Mouse (Mus musculus): ENCODE data around the gene Gm37240.

Gm37240 gene

DNA sequence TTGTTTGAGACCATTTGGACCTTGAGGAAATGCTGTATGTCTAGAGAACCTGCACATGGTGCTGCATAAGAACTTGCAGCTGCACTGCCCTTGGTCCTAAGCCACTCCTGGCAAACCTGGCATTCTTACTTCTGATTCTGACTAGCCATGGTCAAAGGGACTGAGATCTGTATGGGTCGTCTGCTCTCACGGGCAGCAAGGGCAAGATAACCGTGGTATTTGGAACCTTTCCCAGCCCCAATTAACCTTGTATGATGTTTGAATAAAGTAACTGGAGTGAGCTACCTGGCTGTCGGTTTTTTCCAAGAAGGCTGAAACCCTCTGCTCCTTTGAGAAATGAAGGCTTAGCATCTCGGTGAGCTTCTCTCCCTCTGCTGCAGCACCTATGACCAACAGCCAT, 8.4 kb downstream of the Gm37240 start:
- DNase-seq (ENCODE audit: extremely low spot score) = no peak

DNA sequence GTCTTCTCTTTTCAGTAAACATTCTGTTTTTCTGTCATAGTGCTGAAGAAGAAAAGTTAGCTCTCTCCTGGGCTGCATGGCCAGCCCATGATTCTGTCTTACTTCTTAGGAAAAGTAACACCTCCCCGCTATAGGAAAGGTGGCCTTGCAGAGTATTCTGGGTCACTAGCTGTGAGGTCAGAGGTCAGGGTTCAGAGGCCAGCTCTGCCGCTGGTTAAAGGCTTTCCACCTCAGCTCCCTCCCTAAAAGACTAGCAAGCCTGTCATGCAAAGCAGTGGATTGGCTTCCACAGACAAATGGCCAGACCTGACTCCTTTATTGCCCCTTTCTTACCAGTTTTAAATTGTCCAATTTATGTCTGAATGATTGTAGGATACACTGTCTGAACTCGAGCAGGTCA, 23.3 kb downstream of the Gm37240 start:
- DNase-seq (ENCODE audit: extremely low spot score) = peak; percentile 38

DNA sequence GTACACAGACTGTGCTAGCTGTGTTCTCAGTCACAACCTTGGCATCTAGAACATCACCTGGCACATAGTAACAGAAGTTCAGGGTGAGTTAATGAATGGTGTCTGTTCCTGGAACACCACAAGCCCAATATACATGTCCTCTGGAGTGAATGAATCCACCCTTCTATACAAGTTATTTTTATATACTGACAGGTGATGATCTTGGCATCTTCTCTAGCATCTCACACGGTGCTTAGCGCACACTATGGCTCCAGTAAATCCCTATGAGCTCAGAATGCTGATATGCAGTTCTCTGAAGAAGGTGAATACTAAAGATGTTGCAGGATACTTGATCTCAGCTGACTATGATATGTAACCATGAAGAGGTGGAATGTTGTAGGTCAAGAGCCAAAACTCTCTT, 24.4 kb downstream of the Gm37240 start:
- DNase-seq (ENCODE audit: extremely low spot score) = no peak

DNA sequence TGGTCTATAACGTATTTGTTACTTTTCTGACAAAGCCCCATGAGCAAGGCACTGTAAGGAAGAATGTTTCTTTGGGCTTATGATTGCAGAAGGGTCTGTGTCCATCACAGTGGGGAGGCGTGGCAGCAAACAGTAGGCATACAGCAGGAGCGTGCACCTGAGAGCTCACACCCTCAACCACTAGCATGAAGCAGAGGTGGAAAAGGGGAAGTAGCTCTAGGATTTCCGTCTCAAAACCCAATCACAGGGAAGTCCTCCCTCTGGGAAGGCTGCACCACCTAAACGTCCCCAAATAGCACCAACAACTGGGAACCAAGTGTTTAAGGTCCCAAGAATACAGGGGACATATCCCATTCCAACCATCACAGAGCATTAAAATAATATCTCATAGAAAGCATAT, 26.3 kb downstream of the Gm37240 start:
- DNase-seq (ENCODE audit: extremely low spot score) = no peak

DNA sequence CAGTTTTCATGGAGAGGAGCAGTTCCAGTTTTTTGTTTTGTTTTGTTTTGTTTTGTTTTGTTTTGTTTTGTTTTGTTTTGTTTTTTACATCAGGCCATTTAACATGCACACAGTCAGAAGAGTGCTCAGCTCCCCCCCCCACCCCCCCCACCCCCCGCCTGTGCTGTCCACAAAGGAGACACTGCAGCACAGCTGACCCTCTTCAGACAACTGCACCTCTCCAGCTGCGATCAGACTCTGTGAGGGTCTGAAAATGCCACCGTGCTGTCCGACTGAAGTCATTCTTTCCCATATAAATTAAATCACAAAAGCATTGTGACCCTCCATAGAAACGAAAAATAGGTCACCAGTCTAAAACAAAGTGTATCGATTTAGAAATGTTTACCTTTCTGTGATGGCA, 28.0 kb downstream of the Gm37240 start:
- DNase-seq (ENCODE audit: extremely low spot score) = no peak

DNA sequence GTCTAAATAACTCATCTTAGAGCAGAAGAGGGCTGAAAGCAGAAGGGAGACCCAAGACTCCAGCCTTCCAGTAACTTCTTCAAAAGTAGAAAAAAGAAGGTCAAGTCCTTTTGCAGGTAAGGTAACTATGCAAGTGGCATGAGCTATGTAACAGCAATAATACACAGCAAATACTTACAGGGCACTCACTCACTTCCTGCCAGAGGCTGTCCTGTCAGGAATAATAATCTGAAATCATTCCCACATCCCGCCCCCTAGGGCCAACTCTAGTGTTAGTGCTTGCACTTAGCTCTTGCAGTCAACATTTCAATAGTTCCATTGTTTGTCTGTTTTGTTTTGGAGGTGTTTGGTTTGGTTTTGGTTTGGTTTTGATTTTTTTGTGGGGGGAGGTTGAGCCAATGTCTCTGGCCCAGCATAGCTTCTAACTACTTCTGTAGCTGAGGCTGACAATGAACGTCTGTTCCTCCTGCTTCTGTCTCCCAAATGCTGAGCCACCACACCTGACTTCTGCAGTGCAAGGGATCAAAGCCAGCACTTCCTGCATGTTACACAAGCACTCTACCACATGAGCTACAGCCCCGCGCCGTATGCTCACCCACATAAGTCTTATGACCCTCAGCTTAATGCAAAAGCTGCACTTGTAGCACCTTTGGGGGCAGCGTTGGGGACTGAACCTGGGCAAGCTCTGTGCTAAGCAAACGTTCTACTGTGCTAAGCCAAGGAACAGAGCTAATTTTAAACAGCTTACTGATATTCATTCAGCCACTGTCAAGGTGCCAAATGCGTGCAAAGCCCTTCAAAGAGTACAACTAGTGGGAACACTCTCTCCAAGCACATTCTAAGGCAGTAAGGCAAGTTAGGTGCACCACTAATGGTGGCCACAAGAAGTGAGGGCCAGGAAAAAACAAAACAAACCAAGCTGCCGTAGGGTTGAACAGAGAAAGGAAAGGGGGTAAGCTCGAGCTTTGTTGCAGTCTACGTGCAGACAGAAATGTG, 28.9 kb downstream of the Gm37240 start:
- DNase-seq (ENCODE audit: extremely low spot score) = no peak

DNA sequence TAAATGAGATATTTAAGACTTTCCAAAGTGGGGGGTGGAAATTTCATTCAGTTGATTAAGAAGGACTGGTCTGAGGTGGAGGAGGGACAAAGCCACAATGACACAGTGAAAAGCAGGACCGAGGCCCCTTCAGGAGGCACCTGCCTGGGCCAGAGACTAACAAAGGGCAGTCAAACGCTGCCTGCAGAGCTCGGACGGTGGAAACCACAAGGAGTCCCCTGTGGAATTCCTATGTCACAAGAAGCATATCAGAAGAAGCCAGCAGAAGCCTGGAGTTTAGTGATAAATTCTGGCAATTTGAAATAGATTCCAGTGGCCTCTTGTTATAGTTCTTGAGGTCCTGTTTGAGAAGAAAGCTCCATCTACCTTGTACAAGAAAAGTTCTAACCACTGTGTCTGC, 30.2 kb downstream of the Gm37240 start:
- DNase-seq (ENCODE audit: extremely low spot score) = no peak

DNA sequence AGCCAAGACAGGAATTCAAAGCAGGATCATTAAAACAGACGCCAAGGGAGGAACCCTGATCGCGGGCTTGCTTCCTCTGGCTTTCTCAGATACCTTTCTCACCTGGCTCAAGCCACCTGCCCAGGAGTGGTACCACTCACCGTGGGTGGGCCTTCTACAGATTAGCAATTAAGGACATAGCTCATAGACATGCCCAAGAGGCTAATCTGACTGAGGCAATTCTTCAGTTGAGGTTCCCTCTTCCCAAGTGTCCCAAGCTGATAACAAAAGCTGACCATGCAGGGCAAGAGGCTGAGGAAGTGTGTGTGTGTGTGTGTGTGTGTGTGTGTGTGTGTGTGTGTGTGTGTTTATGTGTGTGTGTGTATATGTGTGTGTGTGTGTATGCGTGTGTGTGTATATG, 31.4 kb downstream of the Gm37240 start:
- no peak for DNase-seq (ENCODE audit: extremely low spot score)

DNA sequence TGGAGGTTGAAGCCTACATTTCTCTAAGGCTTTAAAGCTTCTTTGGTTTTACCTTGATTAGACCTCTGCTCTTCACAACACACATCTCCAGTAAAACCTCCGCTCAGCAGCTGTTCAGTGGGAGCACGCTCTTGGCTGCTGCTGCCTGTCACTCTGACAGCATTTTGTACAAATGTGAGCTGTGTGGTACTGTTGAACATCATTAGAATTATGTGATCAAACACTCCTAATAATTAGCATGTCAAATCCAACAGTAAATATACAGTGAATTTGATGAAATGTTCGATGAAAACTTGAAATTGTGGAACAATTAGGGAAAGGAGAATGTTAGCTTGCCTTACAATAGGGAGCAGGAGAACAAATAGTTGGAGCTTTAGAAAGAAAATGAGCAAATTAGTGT, 32.3 kb downstream of the Gm37240 start:
- DNase-seq (ENCODE audit: extremely low spot score) = no peak

DNA sequence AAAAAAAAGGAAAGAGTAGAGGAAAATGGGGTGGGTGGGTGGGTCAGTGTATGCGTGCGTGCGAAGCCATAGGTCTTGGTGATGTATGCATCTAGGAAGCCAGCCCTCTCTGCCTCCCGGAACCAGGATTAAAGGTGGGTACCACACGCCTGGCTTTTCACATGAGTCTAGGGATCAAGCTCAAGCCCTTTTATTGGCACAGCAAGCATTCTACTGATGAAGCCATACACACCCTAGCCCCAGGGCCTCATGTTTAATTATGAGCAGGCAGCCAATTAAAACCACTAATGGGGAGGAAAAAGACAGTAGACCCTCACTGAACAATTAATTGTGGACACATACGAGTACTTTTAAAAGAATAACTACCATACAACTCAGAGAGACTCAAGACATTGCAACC, 33.2 kb downstream of the Gm37240 start:
- no peak for DNase-seq (ENCODE audit: extremely low spot score)

DNA sequence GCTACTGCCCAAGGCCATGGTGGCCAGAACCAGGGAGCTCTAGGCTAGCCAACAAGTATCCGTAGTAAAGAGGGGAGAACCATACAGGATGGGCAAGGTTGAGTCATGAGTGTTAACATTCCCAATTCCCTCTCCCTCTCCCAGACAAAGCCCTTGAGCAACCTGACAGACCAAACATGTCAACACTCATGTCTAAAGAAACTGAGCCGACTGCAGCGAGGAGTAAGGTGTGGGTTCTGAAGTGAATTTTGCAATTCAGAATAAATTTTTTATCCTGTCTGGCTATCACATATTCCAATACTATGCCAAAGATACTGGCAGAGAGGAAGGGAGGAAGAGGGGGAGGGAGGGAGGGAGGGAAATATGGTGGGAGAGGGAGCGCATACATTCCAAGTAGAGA, 33.6 kb downstream of the Gm37240 start:
- no peak for DNase-seq (ENCODE audit: extremely low spot score)

DNA sequence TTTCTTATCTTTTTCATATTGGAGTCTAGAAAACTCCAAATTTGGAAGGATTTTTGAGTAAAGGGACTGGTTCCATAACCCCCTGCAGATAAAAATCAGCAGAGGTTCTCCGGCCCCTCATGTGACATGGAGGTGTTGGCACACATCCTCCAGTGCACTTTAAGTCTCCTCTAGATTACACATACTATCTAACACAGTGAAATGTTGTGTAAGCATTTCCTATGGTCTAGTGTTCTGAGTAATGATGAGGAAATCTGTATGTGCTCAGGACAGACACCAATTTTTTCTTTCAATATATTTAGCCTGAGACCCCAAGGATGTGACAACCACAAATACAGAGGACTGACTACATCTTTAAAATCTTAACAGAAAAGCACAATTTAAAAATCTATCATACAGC, 37.2 kb downstream of the Gm37240 start:
- DNase-seq (ENCODE audit: extremely low spot score) = no peak

DNA sequence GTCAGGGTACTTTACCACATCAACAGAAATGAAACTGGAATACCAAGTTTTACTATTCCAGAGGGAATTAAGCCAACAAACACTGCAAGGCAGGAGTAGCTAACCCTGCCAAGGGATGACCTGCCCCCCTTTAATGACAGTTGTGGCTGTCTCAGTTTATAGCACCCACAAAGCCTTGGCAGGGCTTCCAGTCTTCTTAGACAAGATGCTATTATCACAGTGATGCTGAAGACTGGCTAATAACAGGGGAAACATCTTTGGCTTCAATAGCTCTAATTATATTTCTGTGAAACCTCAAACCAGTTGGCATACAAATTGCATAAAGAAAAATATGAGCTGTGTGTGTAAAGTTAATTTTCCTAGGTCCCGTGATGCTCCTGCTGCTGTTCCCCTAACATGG, 41.0 kb downstream of the Gm37240 start:
- DNase-seq (ENCODE audit: extremely low spot score) = no peak

DNA sequence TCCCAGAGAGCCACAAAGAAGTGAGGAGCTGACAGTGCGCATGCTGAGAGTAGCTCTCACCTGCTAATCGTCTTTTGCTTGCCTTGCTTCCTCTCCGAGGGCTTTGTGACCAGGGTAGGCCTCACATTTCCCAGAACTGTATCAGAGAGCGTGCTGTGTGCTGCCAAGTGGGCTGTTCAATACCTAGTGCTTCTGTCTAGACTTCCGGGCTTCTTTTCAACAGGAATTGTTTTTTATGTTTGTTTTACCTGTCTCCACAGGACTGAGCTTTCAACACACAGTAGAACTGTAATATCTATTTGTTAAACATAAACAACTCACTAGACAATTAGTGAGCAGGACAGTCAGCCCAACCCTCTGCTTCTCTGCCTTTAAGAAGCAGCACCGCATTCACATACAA, 42.0 kb downstream of the Gm37240 start:
- DNase-seq (ENCODE audit: extremely low spot score) = no peak

DNA sequence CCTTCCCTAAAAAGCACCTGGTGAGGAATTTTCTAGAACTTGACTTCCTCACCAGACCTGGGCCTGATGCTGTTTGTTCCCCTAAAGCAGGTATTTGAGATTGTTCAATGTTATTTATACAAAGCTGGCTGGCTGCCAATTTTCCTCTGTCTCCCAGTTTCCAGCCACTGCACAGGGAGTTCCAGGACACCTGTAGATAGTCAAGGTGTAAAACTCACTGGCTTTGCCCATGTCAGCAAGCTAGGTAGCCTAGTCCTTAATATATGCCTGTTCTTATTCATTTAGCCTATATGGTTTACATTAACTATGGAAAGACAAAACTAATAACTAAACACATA, 44.5 kb downstream of the Gm37240 start:
- DNase-seq (ENCODE audit: extremely low spot score) = no peak

DNA sequence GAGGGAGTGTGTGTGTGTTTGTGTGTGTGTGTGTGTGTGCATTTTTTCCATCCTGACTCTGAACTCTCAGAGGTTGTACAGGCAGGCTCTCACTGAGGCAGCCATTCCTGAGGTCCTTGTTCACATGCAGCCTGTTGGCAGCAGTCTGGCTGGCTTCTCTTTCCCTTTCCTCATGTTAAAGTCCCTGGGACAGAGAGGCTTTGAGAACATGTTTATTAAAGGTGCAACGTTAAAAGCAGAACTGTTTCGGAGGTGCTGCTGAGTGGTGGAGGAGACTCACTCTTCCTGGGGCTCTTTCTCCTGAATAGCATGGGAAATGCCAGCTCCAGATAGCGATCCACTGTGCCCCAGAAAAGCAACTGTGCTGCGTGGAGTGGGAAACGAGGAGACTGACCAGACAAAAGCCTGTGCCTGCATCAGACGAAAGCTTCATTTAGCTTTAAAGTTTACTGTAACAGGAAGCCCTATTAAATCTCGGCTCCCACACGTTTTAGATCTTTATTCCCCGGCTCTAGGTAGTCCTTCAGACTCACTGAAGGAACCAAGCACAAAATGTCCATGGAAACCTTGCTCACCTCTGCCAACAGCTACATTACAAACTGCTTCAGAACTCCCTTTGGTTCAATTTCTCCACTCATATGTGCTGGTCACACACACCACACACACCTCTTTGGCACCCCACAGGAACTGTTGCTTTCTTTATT, 45.0 kb downstream of the Gm37240 start:
- DNase-seq (ENCODE audit: extremely low spot score) = peak; percentile 24

DNA sequence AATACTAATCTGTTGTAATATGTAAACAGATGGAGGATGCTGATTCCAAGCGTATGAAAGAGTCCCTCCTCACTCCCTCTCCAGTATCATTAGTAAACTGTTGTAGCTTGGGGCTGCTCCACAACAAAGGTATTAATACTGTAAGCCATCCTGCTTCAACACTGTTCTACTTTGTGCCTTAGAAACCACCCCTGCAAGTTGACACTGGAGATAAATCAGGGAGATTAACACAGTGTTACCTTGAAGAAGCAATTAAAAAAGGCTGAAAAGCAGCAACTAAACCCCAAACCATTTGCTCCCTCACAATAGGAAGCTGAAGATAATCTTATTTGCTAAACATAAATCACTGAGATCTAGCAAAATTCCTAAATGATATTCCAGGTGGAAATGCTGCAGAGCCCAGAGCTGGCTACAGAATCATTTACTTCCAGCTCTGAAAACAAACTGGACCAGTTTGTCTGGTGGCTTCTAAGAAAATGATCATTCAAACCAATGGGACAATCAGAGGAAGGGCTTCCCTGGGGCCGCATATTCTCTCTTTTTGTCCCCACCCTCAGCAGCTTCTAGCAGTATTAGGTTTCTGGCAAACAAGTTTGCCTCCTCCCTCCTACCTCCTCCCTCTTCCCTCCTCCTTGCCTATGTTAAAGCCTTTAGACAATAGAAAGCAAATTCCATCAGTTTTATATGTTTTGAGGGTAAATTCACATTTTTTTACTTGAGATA, 45.7 kb downstream of the Gm37240 start:
- DNase-seq (ENCODE audit: extremely low spot score) = peak; percentile 24

DNA sequence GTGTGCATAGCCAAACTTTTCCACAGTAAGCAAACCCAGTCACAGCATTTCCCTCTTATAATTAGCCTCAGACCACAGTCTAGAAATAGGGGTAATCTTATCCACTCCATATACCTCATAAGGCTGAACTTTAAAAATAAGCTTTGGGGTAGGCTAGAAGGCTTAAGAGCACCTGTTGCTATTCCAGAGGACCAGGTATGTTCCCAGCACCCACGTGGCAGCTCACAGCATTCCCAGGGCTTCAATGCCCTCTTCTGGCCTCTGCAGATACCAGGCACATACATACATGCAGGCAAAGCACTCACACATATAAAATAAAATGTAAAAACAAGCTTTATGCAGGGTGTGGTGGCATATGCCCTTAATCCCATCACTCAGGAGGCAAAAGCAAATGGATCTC, 53.7 kb downstream of the Gm37240 start:
- DNase-seq (ENCODE audit: extremely low spot score) = no peak

DNA sequence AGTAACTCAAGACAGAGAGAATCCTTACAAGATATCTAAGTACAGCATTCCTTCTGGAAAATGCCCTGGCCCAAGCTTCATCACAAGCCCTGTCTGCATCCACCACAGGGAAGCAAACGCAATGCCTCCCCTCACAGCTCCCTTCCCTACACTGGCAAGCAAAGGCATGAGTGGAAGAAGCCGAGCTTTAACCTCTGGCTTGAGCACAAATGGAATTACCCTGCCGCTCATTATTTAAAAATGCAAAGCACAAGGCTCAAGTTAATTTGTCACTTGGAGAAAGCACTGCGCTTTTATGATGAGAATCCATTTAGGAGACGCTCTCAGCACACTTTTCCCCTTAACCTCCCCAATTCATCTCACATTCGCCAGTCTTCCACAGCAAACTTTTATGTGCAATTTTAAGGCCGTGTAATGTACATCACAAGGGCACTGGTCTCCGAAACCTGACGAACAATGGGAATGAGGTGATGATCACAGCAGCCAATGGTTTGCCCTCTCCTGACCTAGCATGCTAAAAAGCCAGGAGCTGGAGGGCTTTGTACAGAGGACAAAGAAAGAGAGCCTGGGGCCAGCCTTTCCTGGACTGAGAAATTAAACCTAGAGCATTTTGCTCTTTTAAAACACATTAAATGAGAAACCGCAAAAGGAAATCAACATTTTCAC, 54.7 kb downstream of the Gm37240 start:
- no peak for DNase-seq (ENCODE audit: extremely low spot score)

DNA sequence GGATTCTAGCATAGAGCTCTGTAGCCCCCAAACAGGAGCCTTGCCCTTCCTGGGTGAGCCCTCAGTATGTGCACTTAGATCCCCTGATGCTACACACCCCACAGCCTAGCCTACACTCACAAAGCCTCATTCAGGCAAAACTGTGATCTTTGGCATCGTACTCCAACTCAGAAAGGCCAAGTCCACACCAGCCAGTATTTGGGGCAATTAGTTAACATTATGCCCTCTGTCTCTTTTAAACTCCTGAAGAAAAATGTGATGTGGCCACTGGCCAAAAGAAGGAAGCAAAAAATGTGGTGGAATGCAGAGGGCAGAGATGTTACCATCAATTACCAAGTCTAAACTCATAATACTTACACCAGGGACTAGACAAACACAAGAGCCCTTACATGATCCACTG, 55.5 kb downstream of the Gm37240 start:
- DNase-seq (ENCODE audit: extremely low spot score) = no peak

DNA sequence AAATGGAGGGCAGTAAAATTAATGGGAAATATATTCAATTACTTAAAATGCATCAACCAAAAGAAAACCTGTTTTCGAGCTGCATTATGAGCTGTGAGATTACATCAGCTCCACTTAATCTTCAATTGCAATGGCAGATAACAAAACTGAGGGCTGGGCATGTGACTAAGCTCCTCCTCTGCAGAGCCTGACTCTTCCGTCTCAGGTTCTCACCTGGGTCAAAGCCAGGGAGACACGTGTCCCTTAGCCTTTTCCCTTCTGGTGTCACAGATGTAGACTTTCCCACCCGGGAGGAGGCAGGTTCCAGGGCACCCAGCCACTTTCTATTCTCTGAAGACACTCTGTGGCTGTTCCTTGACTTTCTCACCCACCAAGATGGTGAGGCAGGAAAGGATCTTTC, 58.3 kb downstream of the Gm37240 start:
- no peak for DNase-seq (ENCODE audit: extremely low spot score)

DNA sequence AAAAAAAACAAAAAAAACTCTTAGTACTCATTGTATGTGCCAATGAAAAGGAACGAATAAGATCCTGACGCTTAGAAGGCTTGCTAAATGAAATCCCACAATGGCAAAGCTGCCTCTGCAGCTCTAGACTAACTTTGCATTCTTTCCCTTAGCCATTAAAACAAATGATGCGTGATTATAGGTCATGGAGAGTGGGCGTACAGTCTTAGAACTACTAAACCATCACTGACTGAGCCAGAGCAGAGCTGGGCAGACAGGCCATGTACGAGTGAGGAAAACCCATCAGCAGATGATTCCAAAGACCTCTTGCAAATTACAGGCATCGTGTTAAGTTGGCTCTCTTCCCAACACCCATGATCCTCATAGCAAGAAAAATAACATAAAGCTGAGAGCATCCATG, 59.5 kb downstream of the Gm37240 start:
- DNase-seq (ENCODE audit: extremely low spot score) = no peak
